Mouse (Mus musculus) liver, adult 10 weeks (tissue): ENCODE measurements around the gene Elavl1. TPM values are rescaled to one million over a fixed set of nuclear protein-coding genes. Genes with fewer than 3 reads are reported as not detected.

ENCODE experiments used
- polyA plus RNA-seq: library from polyadenylated mRNA; stranded (reverse); fragments of 350-450 nt; fragmentation: Illumina TruSeq; extraction: RNeasy Lipid Tissue Mini Kit (QIAGEN cat#74804); gene quantifications from one replicate; pipeline ENCODE4 v1.2.3, GENCODE M21; 2014; ENCODE audit warnings: low read depth, low replicate concordance

Elavl1 gene
- polyA plus RNA-seq: 31.0 TPM

DNA sequence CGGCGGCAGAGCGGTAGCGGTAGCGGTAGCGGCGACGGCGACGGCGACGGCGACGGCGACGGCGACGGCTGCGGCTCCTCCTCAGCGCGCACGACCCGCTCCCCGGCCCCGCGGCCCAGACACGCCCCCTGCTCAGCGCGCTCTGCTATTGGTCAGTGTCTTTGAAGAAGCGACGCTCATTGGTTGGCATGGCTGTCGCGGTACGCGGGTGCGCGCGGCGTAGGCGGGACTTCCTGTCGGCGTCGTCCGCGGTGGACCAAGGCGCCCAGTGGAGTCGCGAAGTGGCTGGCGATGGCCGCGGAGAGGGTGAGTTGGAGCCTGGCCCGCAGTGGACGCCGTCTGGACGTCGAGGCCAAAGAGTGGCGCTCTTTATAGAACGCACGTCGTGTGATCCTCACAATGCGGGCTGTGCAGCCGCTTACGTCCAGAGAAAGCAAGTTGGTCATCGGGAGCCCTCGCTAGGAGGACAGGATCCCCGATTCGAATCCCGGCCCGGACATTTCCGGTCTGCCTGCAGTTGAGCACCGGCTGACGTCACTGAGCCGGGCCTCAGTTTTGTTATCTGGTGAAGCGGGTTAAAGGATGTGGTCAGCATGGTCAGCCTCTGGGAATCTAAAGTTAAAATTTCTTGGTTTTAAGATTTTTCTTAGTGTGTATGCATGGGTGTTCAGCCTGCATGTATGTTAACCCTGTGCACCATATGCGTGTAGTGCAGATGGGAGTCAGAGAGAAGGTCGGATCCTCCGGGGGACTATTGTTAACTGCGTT, at the start of gene Elavl1, which contains the start of gene Ccl25:
TSS of gene Elavl1 (minus strand) at position 431 of the 768 bp plus-strand sequence.
TSS of gene Ccl25 (plus strand) at position 228 of the 768 bp plus-strand sequence.

DNA sequence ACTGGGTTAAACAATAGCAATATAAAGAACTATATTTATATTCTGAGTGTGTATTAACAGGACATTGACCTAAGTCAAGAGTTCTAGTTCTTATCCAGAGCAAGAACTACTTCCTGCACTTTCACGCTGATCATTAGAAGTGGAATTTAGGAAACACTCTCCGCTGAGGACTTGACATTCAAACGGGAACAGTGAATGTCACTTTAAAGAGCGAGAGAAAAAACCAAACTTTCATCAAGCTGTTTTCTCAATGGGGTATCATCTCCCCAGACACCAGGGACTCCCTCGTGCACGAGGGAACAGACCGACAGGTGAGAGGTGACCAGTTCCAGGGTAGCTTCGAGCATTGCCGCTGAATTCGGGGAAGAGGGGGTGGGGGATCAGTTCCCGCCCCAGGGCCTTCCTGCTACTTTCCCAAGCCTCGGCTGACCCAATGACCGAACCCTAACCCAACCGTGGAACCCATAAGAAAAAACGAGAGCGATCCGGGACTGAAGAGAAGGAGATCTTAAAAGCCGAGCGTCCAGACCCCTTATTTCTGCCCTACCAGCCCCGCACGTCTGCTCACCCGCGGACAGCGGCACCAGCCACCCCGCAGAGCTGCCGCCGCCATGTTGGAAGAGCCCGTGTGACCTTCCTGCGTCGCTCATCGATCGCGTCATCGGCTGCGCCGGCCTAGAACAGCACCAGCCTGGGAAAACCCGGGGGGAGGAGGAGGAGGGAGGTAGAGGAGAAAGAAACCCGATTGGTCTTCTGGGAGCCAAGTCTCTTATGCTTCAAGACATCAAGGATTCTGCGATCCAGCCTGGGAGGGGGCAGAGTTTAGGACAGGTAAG, 49.7 kb downstream of the Elavl1 start, which contains the start of gene Timm44:
TSS of gene Timm44 (minus strand) at position 639 of the 836 bp plus-strand sequence.

DNA sequence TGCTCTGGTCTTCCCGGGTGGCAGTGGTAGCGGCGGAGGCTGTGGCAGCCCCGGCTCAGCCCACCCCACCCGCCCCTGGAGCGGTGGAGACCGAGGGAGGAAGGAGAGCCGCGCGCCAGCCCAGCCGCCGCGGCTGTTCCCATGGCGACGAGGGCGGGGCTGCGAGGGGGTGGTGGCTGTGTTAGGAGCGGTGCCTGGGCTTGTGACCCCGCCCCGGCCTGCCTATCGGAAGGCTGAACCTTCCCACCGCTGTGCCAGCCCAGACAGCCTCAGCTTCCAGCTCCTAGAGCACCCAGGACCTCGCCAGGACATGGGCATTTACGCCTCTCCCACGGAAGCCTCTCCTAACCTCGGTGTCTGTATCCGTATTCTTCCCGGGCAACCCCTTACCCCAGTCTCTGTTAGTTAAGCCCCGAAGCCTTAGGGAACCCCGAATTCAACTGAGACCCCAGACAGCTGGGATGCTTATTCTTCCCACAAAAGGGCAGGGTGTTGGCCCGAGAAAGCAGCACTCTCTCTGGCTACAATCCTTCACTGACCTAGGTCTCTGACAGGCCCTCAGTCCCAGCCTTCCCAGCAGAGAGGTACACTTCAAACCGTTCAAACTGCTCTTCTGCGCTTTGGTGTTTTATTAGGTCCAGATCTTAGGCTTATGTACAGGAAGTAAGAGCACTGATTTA, 65.9 kb downstream of the Elavl1 start, which contains the start of gene Ctxn1:
TSS of gene Ctxn1 (minus strand) at position 150 of the 680 bp plus-strand sequence.

GRCm38 (mm10) chr8:4252934-4253841, 72.0 kb downstream of the Elavl1 start, which contains the start of gene Snapc2:
Snapc2 (plus strand) TSS chr8:4253080.

DNA sequence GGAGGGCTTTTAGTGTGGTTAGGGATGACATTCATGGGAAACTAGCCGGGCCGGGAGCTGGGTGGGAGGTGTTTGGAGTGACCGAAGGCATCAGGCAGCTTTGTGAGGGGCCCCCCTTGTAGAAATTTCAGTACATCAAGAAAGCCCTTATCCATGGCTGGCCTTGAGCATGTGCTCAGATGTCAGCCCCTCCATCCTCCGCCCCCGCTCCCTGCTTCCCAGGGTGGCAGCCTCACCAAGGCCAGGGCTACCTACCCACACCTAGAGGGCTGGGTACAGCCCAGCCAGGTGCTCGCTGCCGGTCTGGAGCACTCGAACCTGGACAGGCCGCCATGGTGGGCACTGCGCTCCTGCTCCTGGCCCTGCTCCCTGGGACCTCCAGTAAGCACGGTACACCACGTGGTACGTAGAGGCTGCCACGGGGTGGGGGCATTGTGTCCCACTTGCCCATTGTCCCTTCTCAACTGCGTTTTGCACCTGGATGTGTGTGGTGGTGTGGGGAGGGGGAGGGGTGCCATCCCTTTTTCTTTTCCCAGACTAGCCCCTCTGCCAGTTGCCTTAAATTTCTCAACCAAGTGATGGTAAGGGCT, 77.2 kb downstream of the Elavl1 start, which contains the start of gene Tgfbr3l:
TSS of gene Tgfbr3l (plus strand) at position 264 of the 590 bp plus-strand sequence.

GRCm38 (mm10) chr8:4238434-4239192, 86.6 kb downstream of the Elavl1 start, which contains the start of the genes Map2k7 and Gm49320:
Map2k7 (plus strand) TSS chr8:4238740.
Gm49320 (plus strand) TSS chr8:4238865.

Other genes with a start within 250 kb of the Elavl1 start
- gene Cd209f, start 219.6 kb downstream of the Elavl1 start, polyA plus RNA-seq: not detected
- gene Cd209g, start 191.3 kb downstream of the Elavl1 start, polyA plus RNA-seq: not detected
- gene Evi5l, start 158.8 kb downstream of the Elavl1 start, polyA plus RNA-seq: 1.2 TPM
- not detected for gene Prr36, start 108.0 kb downstream of the Elavl1 start, polyA plus RNA-seq
- 0.13 TPM for gene Lrrc8e, start 98.6 kb downstream of the Elavl1 start, polyA plus RNA-seq
- 4.9 TPM for gene Map2k7, start 86.7 kb downstream of the Elavl1 start, polyA plus RNA-seq
- gene Gm49320, start 86.5 kb downstream of the Elavl1 start, polyA plus RNA-seq: not detected
- 7.4 TPM for gene Tgfbr3l, start 77.2 kb downstream of the Elavl1 start, polyA plus RNA-seq
- gene Snapc2, start 72.3 kb downstream of the Elavl1 start, polyA plus RNA-seq: 3.2 TPM
- not detected for gene Ctxn1, start 66.1 kb downstream of the Elavl1 start, polyA plus RNA-seq
- gene Timm44, start 49.5 kb downstream of the Elavl1 start, polyA plus RNA-seq: 74.0 TPM
- gene Ccl25, start 203 bp downstream of the Elavl1 start, polyA plus RNA-seq: 13.1 TPM
- 1.6 TPM for gene Cers4, start 167.6 kb upstream of the Elavl1 start, polyA plus RNA-seq